Mouse (Mus musculus): Measurements from ENCODE around the gene Rbpj.
"Not testable (repeated sequence)": the region's sequence is repeated elsewhere in the genome, so short reads cannot be mapped to it uniquely, and the experiment has no call there.

Rbpj gene

DNA sequence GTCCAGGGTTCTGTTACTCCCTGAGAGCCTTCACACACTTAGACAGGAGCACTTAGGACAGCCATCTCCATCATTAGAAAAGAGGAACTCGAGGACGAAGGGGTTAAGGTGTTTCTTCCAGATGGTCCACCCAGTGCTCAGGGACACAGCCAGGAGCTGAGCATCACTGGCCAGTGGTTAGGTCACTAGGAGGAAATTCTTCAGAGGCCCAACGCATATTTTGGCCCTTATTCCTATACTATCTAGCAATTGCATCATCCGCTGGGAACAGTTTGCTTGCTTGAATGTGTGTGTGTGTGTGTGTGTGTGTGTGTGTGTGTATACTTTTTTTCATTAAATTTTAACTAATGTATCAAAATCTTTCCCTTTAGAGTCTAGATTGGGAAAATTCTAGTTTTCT is 45.5 kb downstream of the Rbpj start:
- DNase-seq (ENCODE audit: low read depth), result peak; percentile 84

DNA sequence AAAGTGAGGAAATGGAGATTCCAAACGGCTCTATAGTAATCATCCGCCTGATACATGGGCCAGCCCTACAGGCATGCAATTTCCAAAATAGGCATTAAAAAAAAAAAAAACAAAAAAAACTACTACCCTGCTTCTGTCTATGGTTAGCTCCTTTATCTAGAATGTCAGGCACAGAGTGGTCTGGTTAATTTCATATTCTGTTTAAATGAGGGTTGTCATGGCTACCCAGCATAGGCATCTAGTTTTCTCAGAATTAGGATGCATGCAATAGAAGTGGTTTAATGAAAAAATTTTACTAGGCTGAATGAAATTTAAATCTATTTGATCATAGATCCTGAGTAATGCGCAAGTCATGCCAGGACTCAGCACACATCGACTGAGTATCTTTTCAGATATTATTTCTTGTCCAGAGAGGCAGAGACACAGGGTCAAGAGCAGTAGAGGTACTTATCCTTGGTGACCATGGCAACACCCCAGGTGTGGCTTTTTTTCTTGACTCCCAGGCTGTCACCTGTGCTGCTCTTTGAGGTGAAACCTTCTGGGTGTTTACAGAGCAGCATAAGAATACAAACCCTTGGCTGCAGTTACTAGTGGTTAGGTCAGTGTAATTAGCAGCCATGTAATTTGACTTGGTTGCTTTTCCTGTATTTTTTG is 49.1 kb downstream of the Rbpj start:
- no peak for DNase-seq (ENCODE audit: low read depth)

DNA sequence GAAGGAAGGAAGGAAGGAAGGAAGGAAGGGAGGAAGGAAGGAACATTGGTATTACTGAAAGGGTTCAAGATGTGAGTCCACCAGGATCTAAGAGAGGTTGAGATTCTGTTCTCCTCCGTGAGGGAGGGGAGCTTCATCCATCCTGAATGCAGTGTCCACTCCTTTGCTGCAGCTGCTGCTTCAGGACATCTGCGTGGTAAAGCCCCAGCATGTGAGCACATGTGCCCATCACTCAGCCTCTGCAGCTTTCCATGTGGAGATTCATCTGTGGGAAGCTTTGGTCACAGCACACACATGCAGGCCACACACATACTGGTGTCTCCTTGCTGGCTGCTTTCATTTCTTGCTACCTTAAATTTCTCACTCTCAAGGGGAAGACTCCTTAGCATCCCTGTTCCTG is 50.5 kb downstream of the Rbpj start:
- no peak for DNase-seq (ENCODE audit: low read depth)

DNA sequence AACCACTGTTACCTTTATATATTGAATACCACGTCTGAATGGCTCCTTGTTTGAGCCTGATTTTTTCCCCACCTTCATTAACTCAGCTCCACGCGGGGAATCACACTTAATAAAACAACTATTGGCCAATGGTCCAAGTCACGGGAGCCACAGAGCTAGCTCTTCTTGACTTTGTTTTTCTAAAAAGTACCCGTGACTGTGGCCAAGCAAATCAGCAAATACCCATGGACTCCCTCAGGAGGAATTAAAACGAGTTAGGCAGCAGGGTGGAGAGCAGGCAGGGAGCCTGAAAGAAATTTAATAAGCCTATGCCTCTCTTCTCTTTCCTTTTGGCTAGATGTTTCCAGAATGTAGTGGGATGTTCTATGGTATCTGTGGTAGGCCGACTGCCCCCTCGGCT is 51.9 kb downstream of the Rbpj start:
- DNase-seq (ENCODE audit: low read depth), result no peak

DNA sequence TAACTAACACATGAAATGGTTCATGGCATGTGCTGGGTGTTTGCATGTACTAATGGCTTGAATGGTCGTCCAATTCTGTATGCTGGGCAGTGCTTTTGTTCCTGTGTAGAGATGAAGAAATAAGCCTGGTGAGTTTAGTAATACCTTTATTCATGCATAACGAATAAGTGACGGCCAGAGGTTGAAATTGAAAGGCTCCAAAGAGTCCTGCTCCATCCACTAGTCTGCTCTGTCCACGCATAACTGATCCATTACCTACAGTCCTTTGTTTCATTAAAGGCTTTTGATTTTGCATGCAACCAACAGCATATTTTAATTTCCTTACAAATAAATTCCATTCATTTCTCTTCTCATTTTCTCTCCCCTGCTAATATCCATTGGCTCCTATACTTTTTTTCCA is 53.2 kb downstream of the Rbpj start:
- DNase-seq (ENCODE audit: low read depth), result no peak

DNA sequence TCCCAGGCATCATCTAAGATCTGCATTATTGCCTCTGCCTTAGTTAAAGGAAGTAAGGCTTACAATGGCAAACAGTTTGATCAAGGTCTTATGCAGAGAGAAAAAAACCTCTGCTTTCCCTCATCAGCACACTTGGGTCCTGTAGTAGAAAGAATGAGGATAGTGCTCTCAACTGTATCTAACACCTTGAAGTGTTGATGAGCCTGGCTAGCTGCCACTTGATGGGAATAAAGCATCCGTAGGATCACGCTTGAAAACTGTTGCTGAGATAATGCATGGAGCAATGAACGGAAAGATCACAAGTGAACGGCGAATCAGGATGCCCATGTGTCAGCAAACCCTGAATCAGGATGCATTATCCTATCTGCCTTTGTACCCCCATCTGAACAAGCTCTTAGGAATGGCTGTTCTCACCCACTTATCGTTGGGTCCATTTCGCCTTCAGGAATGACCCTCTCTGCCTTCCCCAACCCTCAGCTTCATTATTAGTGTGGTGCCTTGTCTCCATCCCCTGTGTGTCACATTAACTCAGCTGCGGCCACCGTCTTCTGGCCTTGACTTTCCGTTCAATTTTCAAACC is 54.1 kb downstream of the Rbpj start:
- no peak for DNase-seq (ENCODE audit: low read depth)

DNA sequence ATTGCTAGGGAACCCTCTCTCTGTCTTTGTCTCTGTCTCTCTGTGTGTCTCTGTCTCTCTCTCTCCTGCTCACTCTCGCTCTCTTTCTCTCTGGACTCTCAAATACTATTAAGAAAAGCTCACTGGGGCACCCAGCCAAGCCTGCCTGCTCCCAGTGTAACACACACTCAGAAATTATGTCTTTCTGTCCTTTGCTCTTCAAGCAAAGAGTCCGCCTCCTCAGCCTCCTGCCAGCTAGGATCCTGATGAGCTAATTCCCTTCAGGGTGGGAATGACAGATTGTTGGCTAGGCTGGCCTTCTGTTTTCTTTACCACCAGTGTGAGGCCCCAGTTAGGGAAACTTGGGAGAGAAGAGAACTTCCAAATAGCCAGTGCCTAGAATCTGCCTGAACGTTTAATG is 57.1 kb downstream of the Rbpj start:
- peak; percentile 95 for DNase-seq (ENCODE audit: low read depth)

DNA sequence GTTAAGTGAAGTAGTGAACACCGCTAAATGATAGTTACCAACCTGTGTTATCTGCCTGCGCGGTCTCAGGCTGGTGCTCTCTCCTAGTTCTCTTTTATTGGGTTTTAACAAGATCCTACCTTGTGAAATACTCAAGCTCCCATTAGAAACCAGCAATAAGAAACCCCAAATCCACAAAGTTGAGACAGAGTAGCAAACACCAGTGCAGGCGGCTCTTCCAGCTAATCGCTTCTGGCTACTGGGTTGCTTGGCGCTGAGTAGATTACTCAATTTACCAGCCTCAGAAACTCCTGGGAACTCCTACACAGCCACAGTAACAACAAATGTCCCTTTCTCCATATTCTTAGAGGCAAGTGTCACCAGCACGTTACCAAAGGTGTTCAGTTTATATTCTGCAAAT is 58.2 kb downstream of the Rbpj start:
- DNase-seq (ENCODE audit: low read depth), result no peak

DNA sequence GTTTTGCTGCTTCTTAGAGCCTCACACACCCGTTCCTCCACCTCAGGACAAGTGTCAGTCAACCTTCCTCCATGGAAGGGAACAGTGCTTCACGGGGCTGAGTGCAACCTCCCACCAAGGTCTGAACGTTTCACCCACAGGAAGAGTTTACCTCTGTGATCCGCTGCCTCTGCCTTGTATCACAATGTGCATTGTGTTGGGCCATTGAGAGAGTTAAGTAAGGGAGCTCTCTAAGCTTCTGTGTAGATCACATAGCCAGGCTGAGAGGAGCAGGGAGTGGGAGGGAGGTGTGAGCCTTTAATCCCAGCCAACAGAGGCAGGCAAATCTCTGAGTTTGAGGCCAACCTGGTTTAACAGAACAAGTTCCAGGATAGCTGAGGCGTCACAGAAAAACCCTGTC is 58.9 kb downstream of the Rbpj start:
- no peak for DNase-seq (ENCODE audit: low read depth)

DNA sequence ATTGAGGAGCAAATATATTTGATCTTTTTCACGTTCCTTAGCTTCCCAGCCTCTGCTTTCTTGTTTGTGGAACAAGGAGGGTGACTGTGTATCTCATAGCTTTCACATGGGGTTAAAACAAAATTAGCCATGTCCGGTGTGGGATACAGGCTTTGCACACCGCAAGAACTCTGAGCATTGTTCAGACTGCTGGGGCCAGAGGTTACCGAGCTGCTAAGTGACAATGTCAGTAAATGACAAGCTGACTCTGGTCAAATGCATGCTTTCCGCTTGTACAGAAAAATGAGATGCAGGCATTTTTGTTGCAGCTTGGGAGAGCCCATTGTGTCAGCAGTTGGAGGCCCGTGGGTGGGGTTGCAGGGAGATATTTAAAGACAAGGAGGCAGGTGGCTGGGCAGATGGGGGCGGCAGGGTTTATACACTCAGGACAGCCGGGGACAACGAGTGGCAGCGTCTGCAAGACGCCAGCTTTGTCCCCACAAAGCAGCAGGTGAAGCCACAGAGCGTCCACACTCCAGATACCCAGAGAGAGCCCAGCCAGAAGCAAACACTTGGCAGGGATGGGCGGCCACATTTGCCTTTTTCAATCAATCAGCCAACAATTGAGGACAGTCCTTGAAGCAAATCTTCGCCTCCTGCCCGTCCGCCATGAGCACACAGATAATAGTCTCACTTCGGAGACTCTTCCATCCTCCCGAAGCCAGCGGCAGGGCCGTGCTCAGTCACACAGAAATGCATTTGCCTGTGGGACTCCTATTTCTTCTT is 59.5 kb downstream of the Rbpj start:
- DNase-seq (ENCODE audit: low read depth), result no peak

DNA sequence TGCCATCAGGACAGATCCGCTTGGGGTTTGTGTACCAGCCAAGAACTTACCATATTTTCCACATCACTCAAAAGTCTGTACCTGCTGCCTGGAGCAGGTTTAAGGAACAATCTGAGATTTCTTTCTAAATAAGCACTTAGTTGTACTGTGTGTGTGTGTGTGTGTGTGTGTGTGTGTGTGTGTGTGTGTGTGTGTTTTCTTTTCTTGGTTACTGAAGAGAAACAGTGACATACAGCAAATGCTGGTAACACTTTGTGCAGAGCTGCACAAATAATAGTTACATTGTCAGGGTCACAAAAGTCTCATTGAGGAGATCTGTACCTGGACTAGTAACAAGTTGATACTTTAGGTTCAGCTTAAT is 60.1 kb downstream of the Rbpj start:
- DNase-seq (ENCODE audit: low read depth), result no peak

DNA sequence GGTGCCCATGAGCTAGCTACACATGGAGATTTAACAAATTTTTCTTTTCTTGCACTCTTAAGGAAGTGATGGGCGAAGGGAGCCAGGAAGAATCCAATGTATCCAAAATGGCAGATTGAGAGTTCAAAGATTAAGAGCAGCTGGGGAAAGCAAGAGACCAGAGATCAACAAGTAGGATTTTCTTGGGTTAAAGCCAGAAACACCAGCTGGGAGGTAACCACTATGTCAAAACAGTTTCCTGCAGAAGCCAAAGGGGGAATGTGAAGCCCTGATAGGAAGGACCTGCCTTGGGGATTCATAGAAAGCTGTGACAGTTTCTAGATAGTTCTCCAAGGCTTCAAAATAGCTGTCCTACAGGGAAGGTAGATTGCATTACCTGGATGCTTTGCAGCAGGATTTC is 63.9 kb downstream of the Rbpj start:
- DNase-seq (ENCODE audit: low read depth), result peak; percentile 29

DNA sequence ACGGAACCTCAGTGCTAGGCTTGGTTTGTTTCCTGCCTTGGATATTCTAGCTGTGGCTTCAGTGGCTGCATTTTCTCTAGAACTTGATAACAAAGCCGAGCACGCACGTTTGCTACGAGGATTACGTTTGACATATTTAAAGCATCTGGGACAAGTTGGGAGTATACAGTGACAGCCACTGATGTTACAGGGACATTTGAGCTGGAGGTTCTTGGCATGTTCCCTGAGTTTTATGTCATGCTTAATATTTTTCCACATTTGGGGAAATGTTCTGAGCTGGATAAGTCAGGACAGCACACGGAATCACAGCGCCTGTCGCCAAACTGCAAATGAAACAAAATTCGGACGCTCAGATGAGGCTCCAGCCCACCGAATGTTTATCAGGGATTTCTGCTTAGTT is 69.1 kb downstream of the Rbpj start:
- DNase-seq (ENCODE audit: low read depth), result no peak

DNA sequence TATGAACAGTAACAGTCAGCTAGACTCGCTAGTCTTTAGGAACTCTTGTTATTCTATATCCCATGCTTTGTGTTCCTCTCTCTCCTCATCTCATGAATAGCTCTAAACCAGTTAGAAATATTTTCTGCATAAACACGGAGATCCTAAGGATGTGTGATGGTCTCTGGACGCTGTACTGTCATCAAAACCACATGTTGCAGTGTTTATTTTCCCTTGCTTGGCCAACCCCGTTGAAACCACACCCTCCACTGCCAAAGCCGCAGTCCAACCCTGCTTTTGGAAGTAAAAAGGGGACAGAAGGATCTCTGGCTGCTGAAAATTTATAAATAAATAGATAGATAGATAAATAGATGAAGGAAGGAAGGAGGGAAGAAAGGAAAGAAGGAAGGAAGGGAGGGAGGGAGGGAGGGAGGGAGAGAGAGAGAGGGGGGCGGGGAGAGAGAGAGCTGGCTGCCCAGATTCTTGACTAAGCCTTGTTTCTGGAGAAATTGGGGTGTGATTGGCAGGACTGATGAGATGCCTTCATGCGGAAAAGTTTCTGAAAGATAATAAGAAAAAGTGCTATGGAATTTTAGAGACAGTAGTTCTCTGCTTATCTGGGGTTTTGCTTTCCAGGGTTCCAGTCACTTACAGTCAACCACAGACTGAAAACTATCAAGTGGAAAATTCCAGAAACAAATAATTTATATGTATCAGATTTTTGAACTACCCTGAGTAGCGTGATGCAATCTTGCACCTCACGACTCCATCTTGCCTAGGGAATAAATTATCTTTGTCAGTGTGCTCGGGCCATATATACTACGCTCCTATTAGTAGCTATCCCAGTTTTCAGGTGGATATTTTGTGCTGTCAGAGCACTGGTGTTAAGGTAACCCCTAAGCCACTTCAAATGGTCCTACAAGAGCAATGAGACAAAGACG is 70.9 kb downstream of the Rbpj start:
- peak; percentile 88 for DNase-seq (ENCODE audit: low read depth)

DNA sequence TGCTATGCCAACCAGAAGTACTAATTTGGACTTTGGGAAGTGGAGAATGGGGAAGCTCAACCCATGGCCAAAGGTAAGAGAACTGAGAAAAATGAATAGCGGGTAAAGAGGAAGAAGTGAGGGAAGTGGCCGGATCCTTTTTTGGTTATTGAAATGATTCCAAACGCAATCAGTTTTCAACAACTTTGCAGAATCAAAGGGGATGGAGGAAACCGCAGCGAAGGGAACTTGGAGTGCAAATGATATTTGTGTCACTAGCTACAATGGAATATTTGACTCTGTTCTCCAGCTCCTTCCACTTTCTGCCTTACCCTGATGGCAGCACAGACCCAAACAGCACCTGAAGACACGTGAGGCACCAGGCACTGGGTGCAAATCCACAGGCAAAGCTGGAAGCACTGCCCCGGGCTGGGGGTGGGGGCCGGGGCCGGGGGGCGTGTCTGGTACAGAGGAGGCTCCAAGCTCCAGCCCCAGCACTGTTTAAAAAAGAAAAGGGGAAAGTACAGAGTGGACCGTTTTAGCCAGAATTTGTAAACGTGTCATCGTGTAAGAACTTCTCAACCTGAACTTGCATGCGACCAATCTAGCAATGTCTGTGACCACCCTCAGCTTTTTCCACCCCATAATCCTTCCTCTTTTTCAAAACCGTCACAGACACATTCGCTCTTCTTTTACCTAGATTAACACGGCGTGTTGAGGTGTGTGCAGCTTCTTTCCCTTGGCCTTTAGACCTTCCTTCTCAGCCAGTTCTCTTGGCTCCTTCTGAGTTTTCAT is 74.1 kb downstream of the Rbpj start:
- no peak for DNase-seq (ENCODE audit: low read depth)

DNA sequence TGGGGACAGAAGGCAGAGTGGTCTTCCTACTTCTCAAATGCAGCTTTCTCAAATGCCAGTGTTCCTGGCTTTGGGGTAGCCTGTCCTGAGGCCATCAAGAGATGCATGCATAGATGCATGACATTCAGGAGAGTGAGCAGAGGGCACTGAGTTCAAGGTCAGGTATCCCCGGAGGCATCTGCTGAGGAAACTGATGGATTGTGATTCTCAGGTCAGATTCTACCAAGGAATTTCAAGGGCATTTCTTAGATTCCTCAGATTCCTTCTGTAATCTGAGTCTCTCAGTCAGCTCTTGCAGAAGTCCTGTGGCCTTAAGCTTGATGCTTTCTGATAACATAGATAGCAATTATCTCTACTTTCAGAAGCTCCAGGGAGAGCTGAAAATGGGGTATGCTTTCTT is 76.1 kb downstream of the Rbpj start:
- DNase-seq (ENCODE audit: low read depth), result no peak

DNA sequence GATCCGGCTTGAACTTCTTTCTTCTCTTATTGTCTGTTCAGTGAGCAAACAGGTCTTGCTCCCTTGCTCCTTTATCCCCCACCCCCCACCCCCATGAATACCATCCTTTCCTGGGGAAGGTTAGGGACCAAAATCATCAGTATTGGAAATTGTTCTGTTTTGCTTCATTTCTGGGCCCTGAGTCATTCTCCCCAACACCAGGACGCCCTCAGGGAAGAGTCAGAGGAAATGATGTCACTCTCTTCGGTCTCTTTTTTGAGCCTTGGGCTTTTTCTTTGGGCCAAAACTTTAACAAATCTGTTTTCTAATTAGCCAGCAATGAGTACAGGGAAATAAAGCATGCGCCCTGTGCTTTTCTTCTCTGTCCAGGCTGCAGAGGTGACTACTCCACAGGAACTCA is 77.4 kb downstream of the Rbpj start:
- peak; percentile 78 for DNase-seq (ENCODE audit: low read depth)

DNA sequence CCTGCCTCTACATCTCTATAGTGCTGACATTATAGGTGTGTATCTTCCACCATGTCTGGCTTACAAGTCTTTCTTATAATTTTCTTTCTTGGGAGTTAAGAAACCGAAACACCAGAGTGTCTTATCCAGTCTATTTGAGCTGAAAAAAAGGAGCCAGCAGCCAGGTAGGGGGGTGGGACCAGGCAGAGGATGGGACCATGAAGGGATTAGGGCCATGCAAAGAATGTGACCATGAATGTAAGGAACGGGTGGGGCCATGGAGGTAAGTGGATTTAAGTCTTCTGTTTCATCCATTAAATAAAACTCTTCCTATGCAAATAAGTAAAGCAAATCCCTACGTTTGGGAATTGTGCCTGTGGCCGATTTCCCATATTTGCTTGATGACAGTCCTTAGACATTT is 78.0 kb downstream of the Rbpj start:
- DNase-seq (ENCODE audit: low read depth), result no peak

DNA sequence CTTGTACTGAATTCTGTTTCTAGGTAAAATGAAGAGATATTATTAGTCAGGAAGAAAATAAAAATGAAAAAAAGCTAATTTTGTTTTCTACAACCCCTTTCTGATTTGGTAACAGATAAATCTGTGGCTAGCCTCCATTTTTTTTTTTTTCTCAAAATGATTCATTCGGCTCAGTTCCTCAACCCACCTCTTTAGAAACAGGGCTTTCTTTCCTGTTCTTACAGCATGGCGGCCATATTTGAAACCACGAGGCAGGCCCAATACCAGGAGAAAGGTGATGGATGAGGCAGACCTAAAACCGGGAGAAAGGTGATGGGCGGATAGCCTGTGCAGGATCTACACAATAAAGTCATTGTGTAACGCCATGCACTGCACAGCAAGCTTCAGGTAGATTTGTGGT is 80.5 kb downstream of the Rbpj start:
- no peak for DNase-seq (ENCODE audit: low read depth)

DNA sequence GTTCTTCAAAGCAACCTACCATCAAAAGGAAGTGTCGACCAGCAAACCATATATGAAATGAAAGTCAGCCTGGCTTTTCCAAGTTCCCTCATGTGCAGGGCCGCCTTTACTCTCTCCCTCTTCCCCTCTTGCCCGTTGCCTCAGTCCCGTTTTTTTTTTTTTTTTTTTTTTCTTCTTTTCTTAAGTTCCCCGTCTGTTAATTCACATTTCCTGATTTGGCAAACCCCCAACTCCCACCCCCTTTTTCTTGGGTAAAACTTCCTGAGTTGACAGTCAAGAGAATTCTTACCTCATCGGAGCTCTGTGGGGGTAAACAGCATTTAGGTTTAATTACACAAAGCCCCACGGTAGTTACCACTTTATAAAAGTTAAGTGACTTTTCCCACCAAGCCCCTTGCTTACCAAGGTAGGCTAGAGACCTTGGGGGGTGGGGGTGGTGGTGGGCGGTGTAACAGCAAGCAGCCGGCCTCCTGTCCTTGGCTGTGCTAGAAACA is 81.1 kb downstream of the Rbpj start:
- no peak for DNase-seq (ENCODE audit: low read depth)

DNA sequence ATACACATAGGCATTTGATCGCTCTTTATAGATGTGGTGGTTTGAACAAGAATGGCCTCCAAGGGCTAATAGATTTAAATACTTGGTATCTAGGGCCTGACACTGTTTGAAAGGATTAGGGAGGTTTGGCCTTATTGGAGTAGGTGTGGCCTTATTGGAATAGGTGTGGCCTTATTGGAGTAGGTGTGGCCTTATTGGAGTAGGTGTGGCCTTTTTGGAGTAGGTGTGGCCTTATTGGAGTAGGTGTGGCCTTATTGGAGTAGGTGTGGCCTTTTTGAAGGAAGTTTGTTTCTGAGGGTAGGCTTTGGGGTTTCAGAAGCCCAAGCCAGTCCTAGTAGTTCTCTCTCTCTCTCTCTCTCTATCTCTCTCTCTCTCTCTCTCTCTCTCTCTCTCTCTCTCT is 84.4 kb downstream of the Rbpj start:
- not testable (repeated sequence) for DNase-seq (ENCODE audit: low read depth)

DNA sequence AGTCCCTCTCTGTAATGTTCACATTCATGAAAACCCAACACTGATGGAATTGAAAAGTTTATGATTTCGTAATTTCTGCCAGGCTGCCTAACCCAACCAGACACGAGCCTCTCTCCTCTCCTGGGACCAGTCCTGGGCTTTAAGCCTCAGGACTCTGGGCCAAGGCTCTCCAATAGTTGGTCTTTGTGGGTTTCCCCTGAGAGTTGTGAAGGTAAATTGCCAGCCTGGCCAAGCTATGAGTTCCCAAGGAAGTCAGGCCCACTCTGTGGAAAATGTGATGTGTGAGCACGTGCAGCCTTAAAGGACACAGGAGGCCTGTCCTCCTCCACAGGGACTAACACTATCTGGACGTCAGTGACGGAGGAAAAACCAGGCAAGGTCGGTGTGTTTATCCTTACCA is 85.4 kb downstream of the Rbpj start:
- DNase-seq (ENCODE audit: low read depth), result peak; percentile 80
